Mouse (Mus musculus): ENCODE measurements around the gene Mpst. TPM values are rescaled to one million over a fixed set of nuclear protein-coding genes. Genes with fewer than 3 reads are reported as not detected.

The Mpst gene
- polyA plus RNA-seq, 1 experiment from 2014 or later = 5.5 TPM

GRCm38 (mm10) chr15:78451201-78451600, 45.0 kb downstream of the Mpst start:
- ATAC-seq (ENCODE audit: low read depth) = no peak
- no peak overlapping the region for H3K27ac ChIP-seq (ENCODE audit: low read length)
- H3K9me3 ChIP-seq (ENCODE audit: control insufficient read depth, low read length) = no peaks in the 10 kb centered on the region
- no peak overlapping the region for H3K4me2 ChIP-seq (ENCODE audit: low read depth, low read length)
- no peaks in the 10 kb centered on the region for H3K36me3 ChIP-seq (ENCODE audit: control insufficient read depth, insufficient read depth, low read length)
- WGBS = 61% methylated on average over 2 of the region's 2 CpGs
- no peak overlapping the region for H3K9ac ChIP-seq (ENCODE audit: low read length)
- H3K4me1 ChIP-seq (replicated peaks; ENCODE audit: control insufficient read depth, insufficient read depth, low read length) = peaks cover 4% of the 10 kb centered on the region; the same call in 1 of the 2 replicates
- H3K4me3 ChIP-seq (ENCODE audit: low read length) = no peak overlapping the region
- no peaks in the 10 kb centered on the region for H3K27me3 ChIP-seq (ENCODE audit: control insufficient read depth, insufficient read depth, low read depth, low read length)

GRCm38 (mm10) chr15:78452929-78453328, 46.7 kb downstream of the Mpst start:
- Histone ChIP-seq H3K36me3 (ENCODE audit: control insufficient read depth, insufficient read depth, low read length) (no peaks in the 10 kb centered on the region), H3K4me1 (replicated peaks; ENCODE audit: control insufficient read depth, insufficient read depth, low read length) (peaks cover 2% of the 10 kb centered on the region; the same call in 1 of the 2 replicates), H3K9me3 (ENCODE audit: control insufficient read depth, low read length) (no peaks in the 10 kb centered on the region), H3K4me3 (ENCODE audit: low read length) (no peak overlapping the region), H3K27ac (ENCODE audit: low read length) (no peak overlapping the region), H3K27me3 (ENCODE audit: control insufficient read depth, insufficient read depth, low read depth, low read length) (no peaks in the 10 kb centered on the region), H3K9ac (ENCODE audit: low read length) (no peak overlapping the region), H3K4me2 (ENCODE audit: low read depth, low read length) (no peak overlapping the region)
- ATAC-seq (ENCODE audit: low read depth) = no peak
- WGBS = 62% methylated on average over 3 of the region's 3 CpGs

GRCm38 (mm10) chr15:78455168-78455567, 49.0 kb downstream of the Mpst start:
- Histone ChIP-seq H3K27me3 (ENCODE audit: control insufficient read depth, insufficient read depth, low read depth, low read length) (no peaks in the 10 kb centered on the region), H3K9ac (ENCODE audit: low read length) (no peak overlapping the region), H3K36me3 (ENCODE audit: control insufficient read depth, insufficient read depth, low read length) (no peaks in the 10 kb centered on the region), H3K27ac (ENCODE audit: low read length) (no peak overlapping the region), H3K4me2 (ENCODE audit: low read depth, low read length) (no peak overlapping the region), H3K9me3 (ENCODE audit: control insufficient read depth, low read length) (no peaks in the 10 kb centered on the region), H3K4me3 (ENCODE audit: low read length) (no peak overlapping the region), H3K4me1 (replicated peaks; ENCODE audit: control insufficient read depth, insufficient read depth, low read length) (no peaks in the 10 kb centered on the region)
- 43% methylated on average over 4 of the region's 4 CpGs for WGBS
- ATAC-seq (ENCODE audit: low read depth) = no peak

GRCm38 (mm10) chr15:78456051-78456450, 49.8 kb downstream of the Mpst start:
- no peaks in the 10 kb centered on the region for H3K36me3 ChIP-seq (ENCODE audit: control insufficient read depth, insufficient read depth, low read length)
- 37% methylated on average over 7 of the region's 7 CpGs for WGBS
- H3K27ac ChIP-seq (ENCODE audit: low read length) = no peak overlapping the region
- H3K9ac ChIP-seq (ENCODE audit: low read length) = no peak overlapping the region
- H3K4me3 ChIP-seq (ENCODE audit: low read length) = no peak overlapping the region
- H3K27me3 ChIP-seq (ENCODE audit: control insufficient read depth, insufficient read depth, low read depth, low read length) = no peaks in the 10 kb centered on the region
- H3K4me2 ChIP-seq (ENCODE audit: low read depth, low read length) = no peak overlapping the region
- ATAC-seq (ENCODE audit: low read depth) = no peak
- H3K4me1 ChIP-seq (replicated peaks; ENCODE audit: control insufficient read depth, insufficient read depth, low read length) = no peaks in the 10 kb centered on the region
- no peaks in the 10 kb centered on the region for H3K9me3 ChIP-seq (ENCODE audit: control insufficient read depth, low read length)

- Histone ChIP-seq H3K27me3 (ENCODE audit: control insufficient read depth, insufficient read depth, low read depth, low read length) (no peaks in the 10 kb centered on the region), H3K27ac (ENCODE audit: low read length) (no peak overlapping the region), H3K9me3 (ENCODE audit: control insufficient read depth, low read length) (no peaks in the 10 kb centered on the region), H3K4me3 (ENCODE audit: low read length) (no peak overlapping the region), H3K9ac (ENCODE audit: low read length) (no peak overlapping the region), H3K4me1 (replicated peaks; ENCODE audit: control insufficient read depth, insufficient read depth, low read length) (no peaks in the 10 kb centered on the region), H3K4me2 (ENCODE audit: low read depth, low read length) (no peak overlapping the region), H3K36me3 (ENCODE audit: control insufficient read depth, insufficient read depth, low read length) (no peaks in the 10 kb centered on the region)
- no peak for ATAC-seq (ENCODE audit: low read depth)
- 66% methylated on average over 10 of the region's 10 CpGs for WGBS
Observed at GRCm38 (mm10) chr15:78457193-78457592, 51.0 kb downstream of the Mpst start.

- Histone ChIP-seq H3K4me1 (replicated peaks; ENCODE audit: control insufficient read depth, insufficient read depth, low read length) (no peaks in the 10 kb centered on the region), H3K27me3 (ENCODE audit: control insufficient read depth, insufficient read depth, low read depth, low read length) (no peaks in the 10 kb centered on the region), H3K9ac (ENCODE audit: low read length) (no peak overlapping the region), H3K9me3 (ENCODE audit: control insufficient read depth, low read length) (no peaks in the 10 kb centered on the region), H3K4me2 (ENCODE audit: low read depth, low read length) (no peak overlapping the region), H3K36me3 (ENCODE audit: control insufficient read depth, insufficient read depth, low read length) (no peaks in the 10 kb centered on the region), H3K27ac (ENCODE audit: low read length) (no peak overlapping the region), H3K4me3 (ENCODE audit: low read length) (no peak overlapping the region)
- 30% methylated on average over 2 of the region's 2 CpGs for WGBS
- ATAC-seq (ENCODE audit: low read depth) = no peak
Observed at GRCm38 (mm10) chr15:78462981-78463380, 56.8 kb downstream of the Mpst start.

Other genes with a start within 250 kb of the Mpst start
- gene Ift27, start 232.3 kb upstream of the Mpst start, polyA plus RNA-seq (2015; fragmentation: Nextera tagmentation; extraction: Ambion mirVana) = 89.4 and 90.1 TPM in 2 replicates
- 0.21 TPM in 1 of 2 replicates, not detected in the other for gene Pvalb, start 200.0 kb upstream of the Mpst start, polyA plus RNA-seq (2015; fragmentation: Nextera tagmentation; extraction: Ambion mirVana)
- gene Ncf4, start 161.6 kb upstream of the Mpst start, polyA plus RNA-seq (2015; fragmentation: Nextera tagmentation; extraction: Ambion mirVana) = 4.6 and 5.7 TPM in 2 replicates
- gene Csf2rb2, start 100.7 kb upstream of the Mpst start, polyA plus RNA-seq (2015; fragmentation: Nextera tagmentation; extraction: Ambion mirVana) = 0.47 and 0.48 TPM in 2 replicates
- 3.0 and 6.5 TPM in 2 replicates for gene Csf2rb, start 80.7 kb upstream of the Mpst start, polyA plus RNA-seq (2015; fragmentation: Nextera tagmentation; extraction: Ambion mirVana)
- gene Tex33, start 10.5 kb upstream of the Mpst start, polyA plus RNA-seq (2015; fragmentation: Nextera tagmentation; extraction: Ambion mirVana) = not detected in 2 replicates
- 129 and 160 TPM in 2 replicates for gene Tst, start 509 bp upstream of the Mpst start, polyA plus RNA-seq (2015; fragmentation: Nextera tagmentation; extraction: Ambion mirVana)
- 32.1 and 37.0 TPM in 2 replicates for gene Kctd17, start 22.1 kb downstream of the Mpst start, polyA plus RNA-seq (2015; fragmentation: Nextera tagmentation; extraction: Ambion mirVana)
- gene Tmprss6, start 62.2 kb downstream of the Mpst start, polyA plus RNA-seq (2015; fragmentation: Nextera tagmentation; extraction: Ambion mirVana) = 0.14 and 0.74 TPM in 2 replicates
- gene Il2rb, start 88.9 kb downstream of the Mpst start, polyA plus RNA-seq (2015; fragmentation: Nextera tagmentation; extraction: Ambion mirVana) = 0.39 and 1.2 TPM in 2 replicates
- gene C1qtnf6, start 125.0 kb downstream of the Mpst start, polyA plus RNA-seq (2015; fragmentation: Nextera tagmentation; extraction: Ambion mirVana) = 38.1 and 39.5 TPM in 2 replicates
- 0.05 TPM in 1 of 2 replicates, not detected in the other for gene Sstr3, start 138.3 kb downstream of the Mpst start, polyA plus RNA-seq (2015; fragmentation: Nextera tagmentation; extraction: Ambion mirVana)
- gene Rac2, start 166.4 kb downstream of the Mpst start, polyA plus RNA-seq (2015; fragmentation: Nextera tagmentation; extraction: Ambion mirVana) = 23.4 and 39.3 TPM in 2 replicates
- 11.1 and 11.8 TPM in 2 replicates for gene Cyth4, start 190.6 kb downstream of the Mpst start, polyA plus RNA-seq (2015; fragmentation: Nextera tagmentation; extraction: Ambion mirVana)

All from lung, embryonic 16.5 days (tissue).